Mouse (Mus musculus): ENCODE results near the gene 1500011B03Rik.

- TF ChIP-seq GATA1 (IDR thresholded peaks at IDR 0.05; ENCODE audit: low read length) (no peak), TAL1 (IDR thresholded peaks at IDR 0.05; ENCODE audit: low read length) (no peak)
Observed at GRCm38 (mm10) chr5:114801841-114802240, 21.4 kb downstream of the 1500011B03Rik start.
